Mouse (Mus musculus): ENCODE results near the gene Spg21. TPM values are rescaled to one million over a fixed set of nuclear protein-coding genes. Genes with fewer than 3 reads are reported as not detected.

Gene Spg21
- 1 to 10 TPM; 7.9 to 8.8 TPM for total RNA-seq (2021)
- long read RNA-seq, experiment 1, transcript Spg21-201 (9 exons, 2,680 nt), result major isoform, 10 of 12 reads
- long read RNA-seq, experiment 1, partial matches to known transcripts, result 0 of 12 reads
- long read RNA-seq, experiment 1, other reads (novel, unspliced or antisense), result 2 of 12 reads
- long read RNA-seq, experiment 2, transcript Spg21-201 (9 exons, 2,680 nt), result major isoform, 11 of 13 reads
- long read RNA-seq, experiment 2, partial matches to known transcripts, result 1 of 13 reads
- long read RNA-seq, experiment 2, other reads (novel, unspliced or antisense), result 1 of 13 reads

GRCm38 (mm10) chr9:65460732-65461442 lies at the start of gene Spg21:
TSS of gene Spg21 (plus strand) at chr9:65460947.
- peak; percentile 94 to 95 for DNase-seq
- intact Hi-C loops (cut with DNase I), result no loop called here

- no peak for DNase-seq
- intact Hi-C loops (cut with DNase I), result no loop called here
Observed at GRCm38 (mm10) chr9:65411326-65411725, 49.4 kb upstream of the Spg21 start.

- intact Hi-C loops (cut with DNase I), result no loop called here
- DNase-seq, result no peak
Observed at GRCm38 (mm10) chr9:65417738-65418137, 43.0 kb upstream of the Spg21 start.

- intact Hi-C loops (cut with DNase I), result no loop called here
- DNase-seq, result no peak
Observed at GRCm38 (mm10) chr9:65419633-65420032, 41.1 kb upstream of the Spg21 start.

GRCm38 (mm10) chr9:65422760-65423501 lies 37.8 kb upstream of the Spg21 start, which contains the start of gene Slc51b:
TSS of gene Slc51b (minus strand) at chr9:65422955.
- DNase-seq, result no peak
- intact Hi-C loops (cut with DNase I), result no loop called here

- DNase-seq, result no peak
- intact Hi-C loops (cut with DNase I), result no loop called here
Observed at GRCm38 (mm10) chr9:65424393-65424792, 36.4 kb upstream of the Spg21 start.

- intact Hi-C loops (cut with DNase I), result no loop called here
- DNase-seq, result no peak
Observed at GRCm38 (mm10) chr9:65427511-65427910, 33.2 kb upstream of the Spg21 start.

GRCm38 (mm10) chr9:65428003-65428402 lies 32.7 kb upstream of the Spg21 start:
- DNase-seq, result no peak
- intact Hi-C loops (cut with DNase I), result no loop called here

GRCm38 (mm10) chr9:65430401-65430800 lies 30.3 kb upstream of the Spg21 start:
- intact Hi-C loops (cut with DNase I), result loop anchor here (2.0 to 10.0 kb wide), 3 partner anchors 38 to 196 kb away; no protein-coding TSS in a partner anchor
- DNase-seq, result no peak

- intact Hi-C loops (cut with DNase I), result loop anchor here (2.0 to 10.0 kb wide), 3 partner anchors 38 to 196 kb away; no protein-coding TSS in a partner anchor
- no peak for DNase-seq
Observed at GRCm38 (mm10) chr9:65430921-65431320, 29.8 kb upstream of the Spg21 start.

- peak; percentile 70 to 73 for DNase-seq
- intact Hi-C loops (cut with DNase I), result loop anchor here (10.0 kb wide), 1 partner anchor 197 kb away; no protein-coding TSS in a partner anchor
Observed at GRCm38 (mm10) chr9:65432236-65432635, 28.5 kb upstream of the Spg21 start.

- intact Hi-C loops (cut with DNase I), result loop anchor here (10.0 kb wide), 1 partner anchor 199 kb away; no protein-coding TSS in a partner anchor
- peak in 1 of 2 experiments; percentile 40 for DNase-seq
Observed at GRCm38 (mm10) chr9:65434140-65434539, 26.6 kb upstream of the Spg21 start.

- intact Hi-C loops (cut with DNase I), result loop anchor here (10.0 kb wide), 1 partner anchor 200 kb away; no protein-coding TSS in a partner anchor
- no peak for DNase-seq
Observed at GRCm38 (mm10) chr9:65435211-65435610, 25.5 kb upstream of the Spg21 start.

- peak; percentile 90 to 93 for DNase-seq
- intact Hi-C loops (cut with DNase I), result loop anchor here (10.0 kb wide), 1 partner anchor 201 kb away; no protein-coding TSS in a partner anchor
Observed at GRCm38 (mm10) chr9:65435671-65436301, 25.0 kb upstream of the Spg21 start, which contains the start of gene Mtfmt. TSS of gene Mtfmt (plus strand) at chr9:65435782.

- intact Hi-C loops (cut with DNase I), result no loop called here
- no peak for DNase-seq
Observed at GRCm38 (mm10) chr9:65444692-65445091, 16.1 kb upstream of the Spg21 start.

GRCm38 (mm10) chr9:65447951-65448350 lies 12.8 kb upstream of the Spg21 start:
- intact Hi-C loops (cut with DNase I), result no loop called here
- DNase-seq, result no peak

- no peak for DNase-seq
Observed at GRCm38 (mm10) chr9:65458975-65459374, 1.8 kb upstream of the Spg21 start.

GRCm38 (mm10) chr9:65460198-65460597 lies 549 bp upstream of the Spg21 start:
- intact Hi-C loops (cut with DNase I), result no loop called here
- no peak for DNase-seq

More at GRCm38 (mm10) chr9:65458975-65459374, 1.8 kb upstream of the Spg21 start:
- intact Hi-C loops (cut with DNase I), result no loop called here

- no peak for DNase-seq
- intact Hi-C loops (cut with DNase I), result no loop called here
Observed at GRCm38 (mm10) chr9:65462544-65462943, 1.8 kb downstream of the Spg21 start.

GRCm38 (mm10) chr9:65464161-65464560 lies 3.4 kb downstream of the Spg21 start:
- peak in 1 of 2 experiments; percentile 15 for DNase-seq
- intact Hi-C loops (cut with DNase I), result no loop called here
